Mouse (Mus musculus) midbrain, embryonic 15.5 days (tissue): Measurements from ENCODE around the gene 4933406M09Rik. TPM values are rescaled to one million over a fixed set of nuclear protein-coding genes. Genes with fewer than 3 reads are reported as not detected.

Source experiments
- ATAC-seq: fragments of 200-750 bp; cut with Nextera tagmentation; replicated peaks from 2 replicates; pipeline ENCODE4 v1.8.0; 2017; ENCODE audit warnings: moderate TSS enrichment
- H3K27ac ChIP-seq: fragments of 300-500 bp; sonication (generic); 2 replicates; pipeline ENCODE4 v1.5.1; 2015; ENCODE audit warnings: mild to moderate bottlenecking, inconsistent platforms
- H3K27me3 ChIP-seq: fragments of 300-500 bp; sonication (generic); replicated peaks from 2 replicates; pipeline ENCODE4 v1.6.1; 2015; ENCODE audit warnings: inconsistent platforms
- H3K36me3 ChIP-seq: fragments of 300-500 bp; sonication (generic); replicated peaks from 2 replicates; pipeline ENCODE4 v1.6.1; 2015; ENCODE audit warnings: inconsistent platforms
- H3K4me1 ChIP-seq: fragments of 300-500 bp; sonication (generic); 2 replicates; pipeline ENCODE4 v1.6.1; 2015; ENCODE audit warnings: inconsistent platforms
- H3K4me2 ChIP-seq: fragments of 300-500 bp; sonication (generic); 2 replicates; pipeline ENCODE4 v1.6.1; 2015; ENCODE audit warnings: inconsistent platforms, mild to moderate bottlenecking, moderate library complexity
- H3K4me3 ChIP-seq: fragments of 300-500 bp; sonication (generic); 2 replicates; pipeline ENCODE4 v1.5.1; 2015; ENCODE audit warnings: mild to moderate bottlenecking, inconsistent platforms
- H3K9ac ChIP-seq: fragments of 300-500 bp; sonication (generic); 2 replicates; pipeline ENCODE4 v1.6.1; 2015; ENCODE audit warnings: mild to moderate bottlenecking, inconsistent platforms
- H3K9me3 ChIP-seq: fragments of 300-500 bp; sonication (generic); 2 replicates; pipeline ENCODE4 v1.6.1; 2016; ENCODE audit warnings: inconsistent platforms
- WGBS: fragments of 180-500 bp; shearing (Covaris S2); methylation state at CpG from one replicate; pipeline ENCODE4 v1.1.7; 2015; ENCODE audit warnings: mixed read lengths; 5-methylcytosine and 5-hydroxymethylcytosine counted together
- polyA plus RNA-seq: library from polyadenylated mRNA; unstranded; fragments of >200 nt; fragmentation: Nextera tagmentation; extraction: Ambion mirVana; gene quantifications from 2 replicates; pipeline ENCODE4 v1.2.1, GENCODE M21; 2015

Gene 4933406M09Rik
- not detected in 2 replicates for polyA plus RNA-seq

GRCm38 (mm10) chr1:134385666-134386065, at the start of gene 4933406M09Rik:
Gene 4933406M09Rik, plus strand, starts transcription at chr1:134385940.
- no peak within 1 kb of the TSS for H3K4me2 ChIP-seq
- no peak within 1 kb of the TSS for H3K9ac ChIP-seq
- H3K27ac ChIP-seq: no peak within 1 kb of the TSS
- no peak for ATAC-seq
- H3K27me3 ChIP-seq: no peaks in the 10 kb centered on the region
- no peak within 1 kb of the TSS for H3K4me3 ChIP-seq
- no peaks in the 10 kb centered on the region for H3K9me3 ChIP-seq
- 98% methylated on average over 1 of the region's 1 CpGs for WGBS
- H3K36me3 ChIP-seq: no peaks in the 10 kb centered on the region
- H3K4me1 ChIP-seq: peaks cover 12% of the 10 kb centered on the region

DNA sequence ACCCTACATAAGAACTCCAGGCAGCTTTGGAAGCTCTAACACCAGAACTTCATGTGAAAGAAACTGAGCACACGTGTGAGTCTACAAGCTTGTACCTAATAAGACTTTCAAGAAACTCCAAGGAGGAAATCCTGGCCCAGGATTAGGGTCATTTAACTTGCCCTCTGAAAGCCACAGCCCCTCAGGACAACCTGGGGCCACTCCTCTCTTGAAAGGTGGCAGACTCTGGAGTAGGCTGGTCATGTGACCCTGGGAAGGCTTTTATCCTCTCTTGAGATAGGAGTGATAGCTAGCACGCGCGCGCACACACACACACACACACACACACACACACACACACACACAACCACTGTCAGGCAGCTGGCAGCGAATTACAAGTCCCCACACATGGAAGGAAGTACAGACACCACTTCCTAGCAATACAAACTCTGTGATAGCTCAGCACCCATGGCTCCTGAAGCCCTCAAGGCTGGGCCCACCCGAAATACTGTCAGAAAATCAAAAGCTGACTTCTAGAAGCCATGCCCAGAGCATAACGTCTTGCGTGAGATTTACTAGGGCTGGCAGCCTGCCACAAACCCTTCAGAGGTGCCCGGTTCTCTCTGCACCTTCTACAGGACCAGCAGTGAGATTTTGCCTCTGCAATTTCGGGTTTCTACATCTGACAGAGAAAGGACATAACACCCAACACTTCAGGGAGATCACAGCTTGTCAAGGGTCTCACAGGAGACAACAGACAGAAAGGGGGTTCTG, 48.6 kb upstream of the 4933406M09Rik start:
- Histone ChIP-seq H3K9ac (no peak overlapping the region), H3K9me3 (no peaks in the 10 kb centered on the region), H3K4me1 (0 out of 2 replicates have a peak, but pooled peaks cover 10% of the 10 kb centered on the region), H3K36me3 (no peaks in the 10 kb centered on the region), H3K27ac (no peak overlapping the region), H3K4me2 (no peak overlapping the region), H3K27me3 (no peaks in the 10 kb centered on the region), H3K4me3 (no peak overlapping the region)
- no peak for ATAC-seq
- WGBS: 87% methylated on average over 11 of the region's 11 CpGs

DNA sequence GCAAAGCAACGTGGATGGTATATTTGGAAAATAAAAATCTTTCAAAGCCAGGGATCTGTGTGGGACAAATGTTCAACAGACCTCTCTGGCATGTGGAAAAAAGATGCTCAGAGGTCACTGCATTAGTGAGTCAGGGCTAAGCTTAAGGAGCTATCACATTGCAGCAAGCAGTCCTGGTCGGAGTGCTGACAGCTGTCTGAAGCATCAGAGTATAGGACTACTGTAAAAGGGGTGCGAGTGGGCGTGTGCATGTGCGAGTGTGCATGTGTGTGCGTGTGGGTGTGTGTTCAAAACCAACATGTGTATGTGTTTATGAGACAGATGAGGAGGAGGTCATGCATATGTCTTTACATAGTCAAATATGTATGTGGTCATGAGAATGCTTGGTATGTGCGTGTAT, 46.6 kb upstream of the 4933406M09Rik start:
- Histone ChIP-seq H3K27me3 (no peaks in the 10 kb centered on the region), H3K9me3 (no peaks in the 10 kb centered on the region), H3K4me2 (no peak overlapping the region), H3K4me3 (no peak overlapping the region), H3K9ac (no peak overlapping the region), H3K36me3 (no peaks in the 10 kb centered on the region), H3K4me1 (peaks cover 13% of the 10 kb centered on the region; the same call in 1 of the 2 replicates), H3K27ac (no peak overlapping the region)
- 94% methylated on average over 7 of the region's 7 CpGs for WGBS
- ATAC-seq: no peak

- no peak overlapping the region for H3K27ac ChIP-seq
- no peaks in the 10 kb centered on the region for H3K36me3 ChIP-seq
- H3K4me1 ChIP-seq: peaks cover 17% of the 10 kb centered on the region; the same call in 1 of the 2 replicates
- no peaks in the 10 kb centered on the region for H3K9me3 ChIP-seq
- WGBS: 94% methylated on average over 18 of the region's 18 CpGs
- no peak overlapping the region for H3K9ac ChIP-seq
- no peak for ATAC-seq
- no peak overlapping the region for H3K4me3 ChIP-seq
- no peaks in the 10 kb centered on the region for H3K27me3 ChIP-seq
- no peak overlapping the region for H3K4me2 ChIP-seq
Measured at GRCm38 (mm10) chr1:134339757-134340619, 45.8 kb upstream of the 4933406M09Rik start.

GRCm38 (mm10) chr1:134341641-134342277, 44.0 kb upstream of the 4933406M09Rik start:
- Histone ChIP-seq H3K4me1 (peaks cover 17% of the 10 kb centered on the region; the same call in 1 of the 2 replicates), H3K36me3 (peaks cover 10% of the 10 kb centered on the region; the same call in 1 of the 2 replicates), H3K9me3 (no peaks in the 10 kb centered on the region), H3K4me3 (no peak overlapping the region), H3K27ac (no peak overlapping the region), H3K27me3 (no peaks in the 10 kb centered on the region), H3K9ac (no peak overlapping the region), H3K4me2 (no peak overlapping the region)
- 80% methylated on average over 5 of the region's 5 CpGs for WGBS
- no peak for ATAC-seq

GRCm38 (mm10) chr1:134342278-134342664, 43.5 kb upstream of the 4933406M09Rik start:
- H3K9ac ChIP-seq: no peak overlapping the region
- peak overlapping the region; percentile 78; the same call in 1 of the 2 replicates for H3K4me2 ChIP-seq
- H3K9me3 ChIP-seq: no peaks in the 10 kb centered on the region
- 63% methylated on average over 2 of the region's 2 CpGs for WGBS
- no peak overlapping the region for H3K27ac ChIP-seq
- no peak for ATAC-seq
- H3K36me3 ChIP-seq: peaks cover 14% of the 10 kb centered on the region; the same call in 1 of the 2 replicates
- H3K4me1 ChIP-seq: peaks cover 17% of the 10 kb centered on the region; the same call in 1 of the 2 replicates
- H3K4me3 ChIP-seq: no peak overlapping the region
- no peaks in the 10 kb centered on the region for H3K27me3 ChIP-seq

- no peaks in the 10 kb centered on the region for H3K27me3 ChIP-seq
- H3K4me2 ChIP-seq: peak overlapping the region; percentile 78
- 77% methylated on average over 8 of the region's 8 CpGs for WGBS
- no peak overlapping the region for H3K9ac ChIP-seq
- H3K36me3 ChIP-seq: peaks cover 19% of the 10 kb centered on the region; the same call in 1 of the 2 replicates
- H3K4me1 ChIP-seq: peaks cover 17% of the 10 kb centered on the region; the same call in 1 of the 2 replicates
- no peak for ATAC-seq
- no peaks in the 10 kb centered on the region for H3K9me3 ChIP-seq
- no peak overlapping the region for H3K27ac ChIP-seq
- H3K4me3 ChIP-seq: no peak overlapping the region; the same call in 1 of the 2 replicates
Measured at GRCm38 (mm10) chr1:134342781-134343310, 42.9 kb upstream of the 4933406M09Rik start.

GRCm38 (mm10) chr1:134343567-134343966, 42.2 kb upstream of the 4933406M09Rik start:
- ATAC-seq: peak; percentile 31; the same call in 1 of the 2 replicates
- H3K27me3 ChIP-seq: no peaks in the 10 kb centered on the region
- no peaks in the 10 kb centered on the region for H3K9me3 ChIP-seq
- H3K9ac ChIP-seq: peak overlapping the region; percentile 66
- H3K4me3 ChIP-seq: peak overlapping the region; percentile 54
- WGBS: 1% methylated on average over 2 of the region's 2 CpGs
- peak overlapping the region; percentile 74; the same call in 1 of the 2 replicates for H3K27ac ChIP-seq
- H3K36me3 ChIP-seq: peaks cover 21% of the 10 kb centered on the region; the same call in 1 of the 2 replicates
- peak overlapping the region; percentile 78 for H3K4me2 ChIP-seq
- H3K4me1 ChIP-seq: peaks cover 17% of the 10 kb centered on the region; the same call in 1 of the 2 replicates

GRCm38 (mm10) chr1:134344005-134344950, 41.5 kb upstream of the 4933406M09Rik start:
- Histone ChIP-seq H3K4me3 (peak overlapping the region; percentile 54), H3K27me3 (no peaks in the 10 kb centered on the region), H3K4me1 (peaks cover 17% of the 10 kb centered on the region; the same call in 1 of the 2 replicates), H3K9me3 (no peaks in the 10 kb centered on the region), H3K27ac (peak overlapping the region; percentile 74), H3K9ac (peak overlapping the region; percentile 66), H3K36me3 (peaks cover 21% of the 10 kb centered on the region; the same call in 1 of the 2 replicates), H3K4me2 (peak overlapping the region; percentile 78)
- 2% methylated on average over 53 of the region's 54 CpGs for WGBS
- peak; percentile 94 for ATAC-seq

- no peaks in the 10 kb centered on the region for H3K9me3 ChIP-seq
- H3K4me3 ChIP-seq: peak overlapping the region; percentile 54
- H3K4me1 ChIP-seq: peaks cover 17% of the 10 kb centered on the region; the same call in 1 of the 2 replicates
- H3K36me3 ChIP-seq: peaks cover 27% of the 10 kb centered on the region
- H3K9ac ChIP-seq: no peak overlapping the region
- peak overlapping the region; percentile 56 for H3K27ac ChIP-seq
- H3K27me3 ChIP-seq: no peaks in the 10 kb centered on the region
- no peak; the same call in 1 of the 2 replicates for ATAC-seq
- peak overlapping the region; percentile 78 for H3K4me2 ChIP-seq
- 76% methylated on average over 4 of the region's 4 CpGs for WGBS
Measured at GRCm38 (mm10) chr1:134345075-134345474, 40.7 kb upstream of the 4933406M09Rik start.
